Mouse (Mus musculus) lung, embryonic 14.5 days (tissue): ENCODE results near the gene Megf11. TPM values are rescaled to one million over a fixed set of nuclear protein-coding genes. Genes with fewer than 3 reads are reported as not detected.
A peak's percentile ranks its signal among the peaks of the same experiment; 100 is the strongest.

ENCODE experiments used
- ATAC-seq: fragments of 200-750 bp; cut with Nextera tagmentation; 2 replicates; pipeline ENCODE4 v1.8.0; 2017; ENCODE audit warnings: mild to moderate bottlenecking, moderate TSS enrichment, moderate library complexity; ENCODE audit not compliant: insufficient read depth
- DNase-seq: peaks from one replicate; pipeline ENCODE4 v3.0.0-alpha.2; 2015
- H3K27ac ChIP-seq: fragments of 300-500 bp; sonication (generic); 2 replicates; pipeline ENCODE4 v1.5.1; 2014; ENCODE audit warnings: low read depth, mild to moderate bottlenecking, moderate library complexity
- H3K27me3 ChIP-seq: fragments of 300-500 bp; sonication (generic); 2 replicates; pipeline ENCODE4 v1.6.1; 2014; ENCODE audit warnings: low read length, control low read depth; ENCODE audit not compliant: insufficient read depth
- H3K36me3 ChIP-seq: fragments of 300-500 bp; sonication (generic); 2 replicates; pipeline ENCODE4 v1.6.1; 2014; ENCODE audit warnings: control low read depth; ENCODE audit not compliant: insufficient read depth
- H3K4me1 ChIP-seq: fragments of 300-500 bp; sonication (generic); 2 replicates; pipeline ENCODE4 v1.6.1; 2014; ENCODE audit warnings: antibody characterized with exemption, control low read depth; ENCODE audit not compliant: insufficient read depth
- H3K4me2 ChIP-seq: fragments of 300-500 bp; sonication (generic); 2 replicates; pipeline ENCODE4 v1.6.1; 2014; ENCODE audit warnings: mild to moderate bottlenecking
- H3K4me3 ChIP-seq: fragments of 300-500 bp; sonication (generic); 2 replicates; pipeline ENCODE4 v1.5.1; 2014; ENCODE audit warnings: low read depth, low read length
- H3K9ac ChIP-seq: fragments of 300-500 bp; sonication (generic); 2 replicates; pipeline ENCODE4 v1.6.1; 2014
- H3K9me3 ChIP-seq: fragments of 300-500 bp; sonication (generic); 2 replicates; pipeline ENCODE4 v1.6.1; 2016; ENCODE audit warnings: low read depth, low read length, control low read depth
- CTCF ChIP-seq: IDR thresholded peaks from 2 replicates; pipeline ENCODE4 v1.5.1; 2016; ENCODE audit warnings: antibody characterized with exemption, low read depth
- WGBS: fragments of 180-500 bp; shearing (Covaris S2); extraction: QIAGEN DNeasy Blood & Tissue Kit; methylation state at CpG from one replicate; pipeline ENCODE4 v1.1.7; 2014; 5-methylcytosine and 5-hydroxymethylcytosine counted together
- polyA plus RNA-seq: library from polyadenylated mRNA; unstranded; fragments of >200 nt; fragmentation: Nextera tagmentation; extraction: Ambion mirVana; gene quantifications from 2 replicates; pipeline ENCODE4 v1.2.1, GENCODE M21; 2014

Gene Megf11
- polyA plus RNA-seq, 1 experiment from 2014 or later = 1.6 TPM

DNA sequence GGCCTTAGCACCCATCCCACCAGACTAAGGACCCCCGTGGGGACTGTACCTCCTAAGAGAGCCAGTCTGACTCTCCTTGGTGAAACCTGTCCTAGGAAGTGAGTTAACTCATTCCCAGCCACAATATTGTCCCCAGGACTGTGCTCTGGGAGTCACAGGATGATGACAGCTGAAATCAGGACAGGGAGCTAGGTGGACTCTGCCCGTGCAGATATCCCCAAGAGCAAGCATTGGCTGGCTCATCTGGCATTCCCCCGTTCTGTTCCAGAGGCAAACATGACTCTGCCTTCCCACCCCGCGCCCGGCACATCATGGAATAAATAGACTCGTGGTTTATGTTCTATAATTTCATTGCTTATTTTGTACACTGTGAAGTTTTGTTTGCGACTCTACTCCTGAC, 185.7 kb downstream of the Megf11 start:
- H3K27me3 ChIP-seq = no peaks in the 10 kb centered on the region
- no peak overlapping the region for H3K27ac ChIP-seq
- 80% methylated on average over 8 of the region's 8 CpGs for WGBS
- H3K9me3 ChIP-seq = no peaks in the 10 kb centered on the region
- H3K9ac ChIP-seq = no peak overlapping the region
- no peaks in the 10 kb centered on the region for H3K36me3 ChIP-seq
- ATAC-seq (no peak), DNase-seq (no peak)
- H3K4me2 ChIP-seq = no peak overlapping the region
- no peak overlapping the region for H3K4me3 ChIP-seq
- no peaks in the 10 kb centered on the region for H3K4me1 ChIP-seq
- no peak for TF ChIP-seq CTCF

DNA sequence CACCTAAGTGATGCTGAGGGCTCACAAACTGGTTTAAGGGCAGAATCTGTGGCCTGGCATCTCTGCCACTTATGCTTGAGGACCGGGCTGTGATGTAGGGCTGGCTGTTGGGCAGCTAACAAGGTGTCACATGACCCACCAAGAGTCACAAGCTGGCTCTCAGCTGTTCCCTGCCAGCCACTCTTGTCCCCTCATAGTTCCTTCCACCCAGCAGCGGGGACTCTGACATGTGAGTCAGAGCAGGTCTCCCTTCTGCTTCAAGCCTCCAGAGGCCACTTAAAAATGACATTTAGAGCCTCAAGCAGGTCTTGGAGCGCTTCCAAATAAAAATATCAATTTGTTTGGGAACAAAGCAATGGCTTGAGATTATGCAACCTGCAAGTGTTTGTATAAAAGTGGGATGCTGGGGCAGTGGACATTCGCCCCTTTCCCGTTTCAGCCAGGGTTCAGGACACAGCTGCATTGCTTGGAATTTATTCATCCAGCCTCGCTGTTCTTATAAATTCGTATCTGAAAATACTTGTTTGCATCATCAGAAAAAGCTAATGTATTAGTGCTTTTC, 187.3 kb downstream of the Megf11 start:
- peak; percentile 47 for DNase-seq
- ATAC-seq = no peak
- Histone ChIP-seq H3K4me2 (no peak overlapping the region), H3K27me3 (no peaks in the 10 kb centered on the region), H3K9me3 (no peaks in the 10 kb centered on the region), H3K36me3 (no peaks in the 10 kb centered on the region), H3K4me3 (no peak overlapping the region), H3K27ac (no peak overlapping the region), H3K4me1 (no peaks in the 10 kb centered on the region), H3K9ac (no peak overlapping the region)
- 52% methylated on average over 7 of the region's 7 CpGs for WGBS
- TF ChIP-seq CTCF = no peak

DNA sequence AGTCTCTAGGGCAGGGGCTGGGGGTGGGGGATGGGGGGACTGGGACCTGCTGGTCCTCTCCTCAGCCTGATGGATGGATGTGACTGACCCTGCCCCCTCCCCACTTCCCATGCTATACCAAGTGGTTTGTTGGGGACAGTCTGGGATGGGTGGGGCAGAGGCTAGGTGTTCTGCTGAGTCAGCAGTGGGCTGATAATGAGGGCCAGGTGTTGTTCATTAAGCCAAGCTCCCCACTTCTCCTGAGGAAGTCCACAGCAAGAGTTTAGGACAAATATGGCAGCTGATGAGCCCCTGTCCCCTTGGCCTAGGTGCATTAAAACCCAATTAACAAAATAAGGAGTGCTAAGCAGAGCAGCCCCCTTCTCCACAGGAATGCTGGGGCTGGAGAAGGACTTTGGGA, 190.2 kb downstream of the Megf11 start:
- H3K27ac ChIP-seq = no peak overlapping the region
- H3K36me3 ChIP-seq = no peaks in the 10 kb centered on the region
- DNase-seq (no peak), ATAC-seq (no peak)
- no peak overlapping the region for H3K4me3 ChIP-seq
- H3K4me1 ChIP-seq = no peaks in the 10 kb centered on the region
- no peak overlapping the region for H3K4me2 ChIP-seq
- no peak overlapping the region for H3K9ac ChIP-seq
- no peak for TF ChIP-seq CTCF
- no peaks in the 10 kb centered on the region for H3K27me3 ChIP-seq
- no peaks in the 10 kb centered on the region for H3K9me3 ChIP-seq

DNA sequence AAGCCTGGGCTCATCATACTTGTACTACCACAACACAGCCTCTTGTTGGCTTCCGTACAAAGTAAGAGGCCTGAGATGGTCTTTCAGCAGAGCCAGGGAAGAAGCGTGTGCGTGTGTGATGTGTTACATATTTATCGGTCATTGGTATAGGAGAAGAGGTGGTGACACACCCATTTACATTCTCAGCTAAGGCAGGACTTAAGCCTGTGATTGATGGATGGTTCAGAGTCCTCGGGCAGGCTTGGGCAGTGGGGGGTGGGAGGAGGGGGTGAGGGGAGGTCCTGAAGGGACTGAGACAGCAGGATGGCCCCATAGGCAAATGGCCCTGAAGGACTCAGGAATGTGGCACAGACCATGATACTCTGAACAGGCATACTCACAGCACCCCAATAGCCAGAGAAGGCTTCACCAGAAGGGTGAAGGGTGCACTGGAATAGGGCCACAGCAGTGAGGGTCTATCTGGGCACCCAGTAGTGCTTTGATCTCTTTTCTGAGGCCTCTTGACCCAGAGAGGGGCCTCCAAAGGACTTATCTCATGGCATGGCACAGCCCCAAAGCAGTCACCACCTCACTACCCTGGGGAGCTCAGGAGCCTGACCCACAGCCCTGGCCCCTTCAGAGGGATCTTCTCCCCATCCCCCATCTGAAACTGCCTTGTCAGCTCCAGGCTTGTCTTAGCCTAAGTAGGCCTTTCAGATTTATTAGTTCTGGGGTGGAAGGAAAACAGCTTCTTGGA, 190.9 kb downstream of the Megf11 start:
- ATAC-seq (no peak; the same call in 1 of the 2 replicates), DNase-seq (no peak)
- no peak for TF ChIP-seq CTCF
- Histone ChIP-seq H3K27me3 (no peaks in the 10 kb centered on the region), H3K9ac (no peak overlapping the region), H3K36me3 (no peaks in the 10 kb centered on the region), H3K4me3 (no peak overlapping the region), H3K4me1 (no peaks in the 10 kb centered on the region), H3K4me2 (no peak overlapping the region), H3K9me3 (no peaks in the 10 kb centered on the region), H3K27ac (no peak overlapping the region)
- WGBS = 44% methylated on average over 5 of the region's 5 CpGs

DNA sequence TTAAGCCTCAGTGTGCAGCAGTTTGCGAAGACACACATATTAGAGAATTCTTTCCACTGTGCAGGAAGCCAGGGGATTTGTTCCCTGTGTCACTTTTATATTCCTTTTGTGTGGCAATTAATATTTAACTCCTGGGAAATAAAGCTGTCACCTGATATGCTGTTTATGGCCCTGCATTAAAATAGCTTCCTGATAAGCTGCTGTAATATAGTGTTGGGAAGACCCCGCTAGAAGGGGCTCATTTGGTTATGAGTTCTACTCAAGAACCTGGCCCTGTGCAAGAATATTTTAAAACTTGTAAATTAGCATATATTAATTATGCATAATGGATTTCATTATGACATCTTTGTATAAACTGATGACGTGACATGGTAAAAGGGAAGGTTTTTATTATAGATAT, 191.7 kb downstream of the Megf11 start:
- TF ChIP-seq CTCF = no peak
- H3K27me3 ChIP-seq = no peaks in the 10 kb centered on the region
- WGBS = 67% methylated on average over 3 of the region's 3 CpGs
- no peaks in the 10 kb centered on the region for H3K36me3 ChIP-seq
- no peak overlapping the region for H3K4me3 ChIP-seq
- H3K4me2 ChIP-seq = no peak overlapping the region
- H3K9ac ChIP-seq = no peak overlapping the region
- H3K9me3 ChIP-seq = no peaks in the 10 kb centered on the region
- no peaks in the 10 kb centered on the region for H3K4me1 ChIP-seq
- DNase-seq (no peak), ATAC-seq (no peak)
- no peak overlapping the region for H3K27ac ChIP-seq

DNA sequence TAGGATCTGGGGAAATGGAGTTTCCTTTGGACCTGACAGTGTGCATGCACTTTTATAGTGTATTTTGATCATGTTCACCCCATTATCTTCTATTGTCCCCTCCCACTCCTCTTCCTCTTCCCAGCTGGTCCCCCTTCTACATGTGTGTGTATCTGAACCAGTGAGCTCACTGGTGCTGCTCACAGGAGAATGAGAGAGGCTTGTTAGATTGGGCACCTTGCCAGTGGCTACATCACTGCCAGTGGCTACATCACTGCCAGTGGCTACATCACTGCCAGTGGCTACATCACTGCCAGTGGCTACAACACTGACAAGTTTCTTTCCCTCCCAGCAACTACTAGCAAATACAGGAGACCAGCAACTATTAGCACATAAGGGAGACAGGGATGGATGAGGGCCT, 192.6 kb downstream of the Megf11 start:
- ATAC-seq = no peak
- no peaks in the 10 kb centered on the region for H3K9me3 ChIP-seq

DNA sequence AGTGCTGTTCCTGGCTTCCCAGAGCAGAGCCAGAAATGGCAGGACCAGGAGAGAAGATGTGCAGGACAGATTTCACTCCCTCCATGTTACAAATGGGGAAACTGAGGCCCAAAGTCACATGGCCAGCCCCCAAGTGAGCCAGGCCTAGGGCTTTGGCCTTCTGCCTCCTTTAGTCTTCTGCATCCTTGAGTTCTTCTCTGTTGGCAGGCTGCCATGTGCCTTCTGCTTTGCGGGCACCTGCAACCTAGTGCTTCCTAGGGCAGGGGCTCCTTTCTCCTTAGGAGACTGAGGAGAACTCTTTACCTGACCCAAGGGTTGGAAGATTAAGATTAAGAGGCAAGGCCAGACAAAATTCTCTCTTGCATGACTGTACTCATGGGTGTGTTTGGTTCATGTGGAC, 193.9 kb downstream of the Megf11 start:
- H3K9me3 ChIP-seq = no peaks in the 10 kb centered on the region
- no peak overlapping the region for H3K9ac ChIP-seq
- no peak for ATAC-seq
- no peak for DNase-seq
- no peak overlapping the region for H3K27ac ChIP-seq
- no peaks in the 10 kb centered on the region for H3K36me3 ChIP-seq
- H3K4me2 ChIP-seq = no peak overlapping the region
- no peaks in the 10 kb centered on the region for H3K27me3 ChIP-seq
- TF ChIP-seq CTCF = no peak
- no peaks in the 10 kb centered on the region for H3K4me1 ChIP-seq
- no peak overlapping the region for H3K4me3 ChIP-seq
- 63% methylated on average over 1 of the region's 1 CpGs for WGBS

More for the DNA sequence above, 192.6 kb downstream of the Megf11 start:
- Histone ChIP-seq H3K4me2 (no peak overlapping the region), H3K4me1 (no peaks in the 10 kb centered on the region), H3K9ac (no peak overlapping the region), H3K36me3 (no peaks in the 10 kb centered on the region), H3K4me3 (no peak overlapping the region), H3K27ac (no peak overlapping the region), H3K27me3 (no peaks in the 10 kb centered on the region)
- TF ChIP-seq CTCF = no peak
- DNase-seq = peak; percentile 19
